Mouse (Mus musculus): ENCODE results near the gene Kif14. TPM values are rescaled to one million over a fixed set of nuclear protein-coding genes. Genes with fewer than 3 reads are reported as not detected.

Kif14 gene
- polyA plus RNA-seq, 1 experiment from 2014 or later, result 6.1 TPM

GRCm38 (mm10) chr1:136564963-136565362 is 98.8 kb downstream of the Kif14 start:
- H3K9me3 ChIP-seq, result no peaks in the 10 kb centered on the region

GRCm38 (mm10) chr1:136566386-136566785 is 100.2 kb downstream of the Kif14 start:
- DNase-seq (ENCODE audit: low spot score), result no peak
- no peak overlapping the region for H3K4me3 ChIP-seq
- no peaks in the 10 kb centered on the region for H3K9me3 ChIP-seq
- WGBS, result 92% methylated on average over 5 of the region's 5 CpGs
- peaks cover 9% of the 10 kb centered on the region; the same call in 1 of the 2 replicates for H3K27me3 ChIP-seq (ENCODE audit: insufficient read depth, poor library complexity, severe bottlenecking)
- H3K4me1 ChIP-seq (replicated peaks), result peaks cover 26% of the 10 kb centered on the region
- no peaks in the 10 kb centered on the region for H3K36me3 ChIP-seq
- H3K27ac ChIP-seq, result no peak overlapping the region

More at GRCm38 (mm10) chr1:136564963-136565362, 98.8 kb downstream of the Kif14 start:
- H3K27ac ChIP-seq, result no peak overlapping the region
- H3K36me3 ChIP-seq, result no peaks in the 10 kb centered on the region
- peaks cover 9% of the 10 kb centered on the region; the same call in 1 of the 2 replicates for H3K27me3 ChIP-seq (ENCODE audit: insufficient read depth, poor library complexity, severe bottlenecking)
- WGBS, result 71% methylated on average over 4 of the region's 4 CpGs
- DNase-seq (ENCODE audit: low spot score), result no peak
- H3K4me1 ChIP-seq (replicated peaks), result peaks cover 19% of the 10 kb centered on the region
- H3K4me3 ChIP-seq, result no peak overlapping the region

GRCm38 (mm10) chr1:136567641-136568040 is 101.5 kb downstream of the Kif14 start:
- Histone ChIP-seq H3K4me1 (replicated peaks) (peaks cover 18% of the 10 kb centered on the region), H3K9me3 (no peaks in the 10 kb centered on the region), H3K27ac (no peak overlapping the region), H3K4me3 (no peak overlapping the region), H3K27me3 (ENCODE audit: insufficient read depth, poor library complexity, severe bottlenecking) (peaks cover 9% of the 10 kb centered on the region; the same call in 1 of the 2 replicates), H3K36me3 (no peaks in the 10 kb centered on the region)
- WGBS, result 95% methylated on average over 4 of the region's 4 CpGs
- no peak for DNase-seq (ENCODE audit: low spot score)

- no peak overlapping the region for H3K4me3 ChIP-seq
- H3K4me1 ChIP-seq (replicated peaks), result peaks cover 15% of the 10 kb centered on the region
- 95% methylated on average over 11 of the region's 11 CpGs for WGBS
- H3K36me3 ChIP-seq, result no peaks in the 10 kb centered on the region
- peaks cover 9% of the 10 kb centered on the region; the same call in 1 of the 2 replicates for H3K27me3 ChIP-seq (ENCODE audit: insufficient read depth, poor library complexity, severe bottlenecking)
- no peak for DNase-seq (ENCODE audit: low spot score)
- no peak overlapping the region for H3K27ac ChIP-seq
- no peaks in the 10 kb centered on the region for H3K9me3 ChIP-seq
Observed at GRCm38 (mm10) chr1:136568738-136569194, 102.6 kb downstream of the Kif14 start.

- no peak for DNase-seq (ENCODE audit: low spot score)
- Histone ChIP-seq H3K4me3 (no peak overlapping the region), H3K27me3 (ENCODE audit: insufficient read depth, poor library complexity, severe bottlenecking) (peaks cover 9% of the 10 kb centered on the region; the same call in 1 of the 2 replicates), H3K27ac (no peak overlapping the region), H3K36me3 (no peaks in the 10 kb centered on the region), H3K4me1 (replicated peaks) (peaks cover 15% of the 10 kb centered on the region), H3K9me3 (no peaks in the 10 kb centered on the region)
- 78% methylated on average over 8 of the region's 8 CpGs for WGBS
Observed at GRCm38 (mm10) chr1:136569206-136569605, 103.1 kb downstream of the Kif14 start.

- H3K27ac ChIP-seq, result peak overlapping the region; percentile 75
- H3K4me3 ChIP-seq, result peak overlapping the region; percentile 35
- no peaks in the 10 kb centered on the region for H3K36me3 ChIP-seq
- 25% methylated on average over 20 of the region's 20 CpGs for WGBS
- DNase-seq (ENCODE audit: low spot score), result peak; percentile 40
- peaks cover 15% of the 10 kb centered on the region for H3K4me1 ChIP-seq (replicated peaks)
- peaks cover 9% of the 10 kb centered on the region; the same call in 1 of the 2 replicates for H3K27me3 ChIP-seq (ENCODE audit: insufficient read depth, poor library complexity, severe bottlenecking)
- H3K9me3 ChIP-seq, result no peaks in the 10 kb centered on the region
Observed at GRCm38 (mm10) chr1:136569626-136570297, 103.6 kb downstream of the Kif14 start.

GRCm38 (mm10) chr1:136570298-136570653 is 104.1 kb downstream of the Kif14 start:
- no peaks in the 10 kb centered on the region for H3K36me3 ChIP-seq
- DNase-seq (ENCODE audit: low spot score), result peak; percentile 46
- H3K27me3 ChIP-seq (ENCODE audit: insufficient read depth, poor library complexity, severe bottlenecking), result peaks cover 9% of the 10 kb centered on the region; the same call in 1 of the 2 replicates
- H3K9me3 ChIP-seq, result no peaks in the 10 kb centered on the region
- peak overlapping the region; percentile 35 for H3K4me3 ChIP-seq
- 6% methylated on average over 13 of the region's 13 CpGs for WGBS
- peak overlapping the region; percentile 75 for H3K27ac ChIP-seq
- H3K4me1 ChIP-seq (replicated peaks), result peaks cover 15% of the 10 kb centered on the region

GRCm38 (mm10) chr1:136570976-136571375 is 104.8 kb downstream of the Kif14 start:
- H3K36me3 ChIP-seq, result no peaks in the 10 kb centered on the region
- H3K27ac ChIP-seq, result no peak overlapping the region
- H3K9me3 ChIP-seq, result no peaks in the 10 kb centered on the region
- peaks cover 15% of the 10 kb centered on the region for H3K4me1 ChIP-seq (replicated peaks)
- H3K27me3 ChIP-seq (ENCODE audit: insufficient read depth, poor library complexity, severe bottlenecking), result peaks cover 9% of the 10 kb centered on the region; the same call in 1 of the 2 replicates
- DNase-seq (ENCODE audit: low spot score), result no peak
- WGBS, result 77% methylated on average over 9 of the region's 9 CpGs
- H3K4me3 ChIP-seq, result no peak overlapping the region

- DNase-seq (ENCODE audit: low spot score), result no peak
- no peak overlapping the region for H3K4me3 ChIP-seq
- H3K27me3 ChIP-seq (ENCODE audit: insufficient read depth, poor library complexity, severe bottlenecking), result peaks cover 9% of the 10 kb centered on the region; the same call in 1 of the 2 replicates
- H3K9me3 ChIP-seq, result no peaks in the 10 kb centered on the region
- peaks cover 15% of the 10 kb centered on the region for H3K4me1 ChIP-seq (replicated peaks)
- H3K27ac ChIP-seq, result no peak overlapping the region
- 80% methylated on average over 10 of the region's 10 CpGs for WGBS
- no peaks in the 10 kb centered on the region for H3K36me3 ChIP-seq
Observed at GRCm38 (mm10) chr1:136571530-136571929, 105.4 kb downstream of the Kif14 start.

GRCm38 (mm10) chr1:136577890-136578663 is 111.9 kb downstream of the Kif14 start:
- 26% methylated on average over 16 of the region's 16 CpGs for WGBS
- no peaks in the 10 kb centered on the region for H3K9me3 ChIP-seq

GRCm38 (mm10) chr1:136579360-136579759 is 113.2 kb downstream of the Kif14 start:
- Histone ChIP-seq H3K4me3 (no peak overlapping the region), H3K27me3 (ENCODE audit: insufficient read depth, poor library complexity, severe bottlenecking) (peaks cover 5% of the 10 kb centered on the region), H3K9me3 (no peaks in the 10 kb centered on the region), H3K27ac (no peak overlapping the region), H3K4me1 (replicated peaks) (peaks cover 15% of the 10 kb centered on the region), H3K36me3 (no peaks in the 10 kb centered on the region)
- WGBS, result 78% methylated on average over 14 of the region's 14 CpGs
- DNase-seq (ENCODE audit: low spot score), result no peak

More at GRCm38 (mm10) chr1:136577890-136578663, 111.9 kb downstream of the Kif14 start:
- Histone ChIP-seq H3K27ac (0 out of 2 replicates have a peak overlapping the region, but pooled peaks have one; percentile 29), H3K27me3 (ENCODE audit: insufficient read depth, poor library complexity, severe bottlenecking) (peaks cover 5% of the 10 kb centered on the region), H3K4me3 (0 out of 2 replicates have a peak overlapping the region, but pooled peaks have one; percentile 16), H3K36me3 (no peaks in the 10 kb centered on the region), H3K4me1 (replicated peaks) (peaks cover 9% of the 10 kb centered on the region)
- peak; percentile 25 for DNase-seq (ENCODE audit: low spot score)

- Histone ChIP-seq H3K9me3 (no peaks in the 10 kb centered on the region), H3K27me3 (ENCODE audit: insufficient read depth, poor library complexity, severe bottlenecking) (peaks cover 5% of the 10 kb centered on the region), H3K4me1 (replicated peaks) (peaks cover 16% of the 10 kb centered on the region), H3K4me3 (no peak overlapping the region), H3K36me3 (no peaks in the 10 kb centered on the region), H3K27ac (no peak overlapping the region)
- 87% methylated on average over 8 of the region's 8 CpGs for WGBS
- DNase-seq (ENCODE audit: low spot score), result no peak
Observed at GRCm38 (mm10) chr1:136580266-136580665, 114.1 kb downstream of the Kif14 start.
